ENCODE assay signal across 33 mouse cellular contexts in the genomic region with DNA sequence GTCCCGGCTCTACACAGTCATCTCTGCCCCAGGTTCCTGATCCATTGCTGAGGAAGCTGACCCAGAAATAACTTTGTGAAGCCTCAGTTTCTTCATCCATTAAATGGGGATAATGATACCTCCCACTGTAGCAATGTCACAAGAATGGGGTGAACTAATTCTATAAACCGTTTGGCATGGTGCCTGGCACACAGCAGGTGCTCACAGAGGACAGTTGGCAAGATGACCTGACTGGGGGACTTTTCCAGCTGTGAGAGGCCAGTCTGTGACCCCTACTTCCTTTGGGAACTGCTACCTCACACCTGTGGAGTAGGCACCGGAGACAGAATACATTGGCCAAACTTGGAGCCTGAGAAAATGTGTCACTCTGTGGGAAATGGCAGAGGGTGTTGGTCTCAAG.
"Had no signal": no experiment of that assay in that cellular context is flagged by ENCODE, and none has a peak within 500 bp of the region (broad histone marks: within the 10 kb centered on the region; RNA-seq: fewer than 3 reads in every experiment).

No protein-coding gene starts in this region.

- H3K36me3 ChIP-seq: heart, embryonic 10.5 days; heart, embryonic 12.5 days; heart, embryonic 13.5 days; heart, embryonic 15.5 days; hindbrain, embryonic 10.5 days; hindbrain, embryonic 12.5 days; hindbrain, embryonic 13.5 days; hindbrain, embryonic 15.5 days; intestine, embryonic 15.5 days; kidney, embryonic 15.5 days had no signal

- H3K4me1 ChIP-seq: hindbrain, embryonic 12.5 days; hindbrain, embryonic 13.5 days; hindbrain, embryonic 15.5 days had no signal

- DNase-seq: heart, postnatal 10 days; heart, postnatal 14 days; heart, postnatal 36 days; heart, postnatal 4 days; kidney, adult 11 months; kidney, adult 18-20 months; kidney, adult 2 months; kidney, adult 8-10 months; kidney, adult 9 months; kidney, postnatal 10 days; kidney, postnatal 14 days; kidney, postnatal 36 days; kidney, postnatal 4 days; layer of hippocampus, adult 9-11 months; layer of hippocampus, postnatal 36 days had no signal

- H3K9ac ChIP-seq: heart, embryonic 12.5 days; heart, embryonic 13.5 days; heart, embryonic 15.5 days; hindbrain, embryonic 12.5 days; hindbrain, embryonic 13.5 days; hindbrain, embryonic 14.5 days; hindbrain, embryonic 15.5 days; intestine, embryonic 15.5 days; kidney, embryonic 15.5 days had no signal

- ATAC-seq: hindbrain, embryonic 16.5 days; hindbrain, postnatal 0 days; intestine, embryonic 15.5 days; intestine, embryonic 16.5 days; intestine, postnatal 0 days had no signal

- H3K27me3 ChIP-seq: heart, embryonic 12.5 days; heart, embryonic 13.5 days; heart, embryonic 15.5 days; hindbrain, embryonic 12.5 days; hindbrain, embryonic 13.5 days; hindbrain, embryonic 15.5 days; intestine, embryonic 15.5 days; kidney, embryonic 15.5 days had no signal

- H3K4me3 ChIP-seq: heart, embryonic 10.5 days; heart, embryonic 12.5 days; heart, embryonic 13.5 days; heart, embryonic 15.5 days; hindbrain, embryonic 10.5 days; hindbrain, embryonic 12.5 days; hindbrain, embryonic 13.5 days; hindbrain, embryonic 15.5 days; intestine, embryonic 15.5 days; kidney, embryonic 15.5 days; layer of hippocampus, adult 2 months had no signal

- H3K9me3 ChIP-seq: heart, embryonic 10.5 days; heart, embryonic 12.5 days; heart, embryonic 13.5 days; heart, embryonic 15.5 days; hindbrain, embryonic 10.5 days; hindbrain, embryonic 12.5 days; hindbrain, embryonic 13.5 days; hindbrain, embryonic 15.5 days; intestine, embryonic 15.5 days; kidney, embryonic 15.5 days had no signal

- H3K4me2 ChIP-seq: heart, embryonic 11.5 days; heart, embryonic 12.5 days; heart, embryonic 13.5 days; heart, embryonic 15.5 days; hindbrain, embryonic 12.5 days; hindbrain, embryonic 13.5 days; hindbrain, embryonic 14.5 days; hindbrain, embryonic 15.5 days; intestine, embryonic 15.5 days; kidney, embryonic 15.5 days had no signal

- H3K27ac ChIP-seq: heart, embryonic 10.5 days; heart, embryonic 13.5 days; heart, embryonic 15.5 days; hindbrain, embryonic 10.5 days; hindbrain, embryonic 12.5 days; hindbrain, embryonic 13.5 days; hindbrain, embryonic 14.5 days; hindbrain, embryonic 15.5 days; hindbrain, postnatal 0 days; intestine, embryonic 15.5 days; kidney, embryonic 15.5 days; kidney, postnatal 0 days; layer of hippocampus, adult 2 months had no signal
